Mouse (Mus musculus): ENCODE measurements around the gene Senp2.

Senp2 gene

DNA sequence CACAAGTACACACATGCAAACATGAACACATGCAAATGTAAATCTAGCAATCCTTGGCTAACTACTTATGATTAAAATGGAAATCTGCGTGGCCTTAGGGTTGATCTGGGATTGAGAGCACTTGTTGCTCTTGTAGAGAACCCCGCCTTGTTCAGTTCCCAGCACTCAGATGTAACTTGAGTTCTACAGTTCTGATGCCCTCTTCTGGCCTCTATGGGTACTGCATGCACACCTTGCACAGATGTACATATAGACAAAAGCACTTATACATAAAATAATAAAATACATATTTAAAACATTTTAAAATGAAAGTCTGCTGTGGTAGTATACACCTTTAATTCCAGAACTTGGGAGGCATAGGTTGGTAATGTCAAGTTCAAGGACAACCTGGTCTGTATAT, 12.8 kb downstream of the Senp2 start:
- in situ Hi-C loops (cut with MboI) = no loop called here

DNA sequence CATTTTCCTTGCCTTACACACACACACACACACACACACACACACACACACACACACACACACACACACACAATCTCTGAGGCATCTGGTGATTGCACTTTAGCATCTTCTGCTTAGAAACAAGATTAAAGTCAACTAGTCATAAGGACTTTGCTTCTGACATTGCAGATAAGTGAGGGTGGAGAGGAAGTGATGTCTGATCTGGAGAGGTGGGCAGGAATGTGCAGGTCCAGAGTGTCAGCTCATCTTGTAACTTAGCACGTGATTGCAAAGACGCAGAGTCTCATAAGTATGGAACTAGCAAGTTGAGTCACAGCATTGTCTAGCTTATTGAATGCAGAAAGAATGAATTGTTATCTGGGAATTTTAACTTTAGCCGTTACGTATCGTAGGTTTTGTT, 18.2 kb downstream of the Senp2 start:
- in situ Hi-C loops (cut with MboI) = no loop called here

DNA sequence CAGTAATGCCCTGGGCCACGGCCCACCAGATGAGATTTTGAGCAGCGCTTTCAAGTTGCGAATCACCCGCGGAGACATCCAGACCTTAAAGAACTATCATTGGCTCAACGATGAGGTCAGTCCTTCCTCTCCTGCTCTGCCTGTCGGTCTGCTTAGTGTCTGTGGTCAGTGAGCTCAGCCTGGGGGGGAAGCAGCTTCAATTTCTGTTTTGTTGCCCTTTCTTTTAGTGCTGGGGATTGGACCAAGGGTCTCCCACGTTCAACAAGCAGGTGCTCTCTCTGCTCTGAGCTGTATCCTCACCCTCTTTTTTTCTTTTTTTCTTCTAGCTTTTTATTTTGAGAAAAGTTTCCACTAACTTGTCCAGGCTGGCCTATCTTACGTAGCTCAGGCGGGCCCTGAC, 29.3 kb downstream of the Senp2 start:
- in situ Hi-C loops (cut with MboI) = no loop called here

DNA sequence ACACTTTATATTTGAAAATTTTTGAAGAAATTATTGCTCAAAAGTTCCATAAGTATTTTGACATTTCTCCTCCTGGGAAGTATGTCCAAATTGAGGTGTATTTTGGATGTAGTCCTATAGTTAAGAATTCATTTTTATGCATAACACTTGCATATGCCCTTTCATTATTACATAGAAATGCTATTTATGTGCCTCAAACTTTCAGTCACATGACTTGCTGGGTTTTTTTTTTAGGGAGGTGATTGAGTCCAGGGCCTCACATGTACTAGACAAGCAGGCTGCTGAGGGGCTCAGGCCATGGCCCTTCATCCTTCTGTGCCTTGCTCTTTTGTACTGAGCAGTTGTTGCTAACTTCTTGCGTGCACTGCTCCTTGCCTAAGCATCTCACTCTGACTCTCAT, 30.7 kb downstream of the Senp2 start:
- in situ Hi-C loops (cut with MboI) = no loop called here

DNA sequence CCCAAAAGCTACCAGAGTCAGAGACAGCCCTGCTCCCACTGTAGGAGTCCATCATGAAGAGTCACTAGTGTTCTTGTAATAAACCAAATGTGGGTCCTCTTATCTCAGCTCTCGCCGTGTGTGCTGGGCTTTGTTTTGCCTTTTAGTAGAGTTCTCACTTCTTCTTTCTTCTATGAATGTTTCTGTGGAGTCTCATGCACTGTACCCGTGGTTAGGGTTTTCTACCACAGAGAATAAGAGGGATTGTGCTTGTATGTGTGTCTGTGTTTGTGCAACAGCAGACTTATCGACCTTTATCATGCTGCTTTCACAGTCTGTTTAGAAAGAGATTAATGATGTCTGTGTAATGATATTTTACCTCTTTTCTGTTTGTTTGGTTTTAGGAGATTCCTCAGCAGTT, 34.5 kb downstream of the Senp2 start:
- in situ Hi-C loops (cut with MboI) = no loop called here

DNA sequence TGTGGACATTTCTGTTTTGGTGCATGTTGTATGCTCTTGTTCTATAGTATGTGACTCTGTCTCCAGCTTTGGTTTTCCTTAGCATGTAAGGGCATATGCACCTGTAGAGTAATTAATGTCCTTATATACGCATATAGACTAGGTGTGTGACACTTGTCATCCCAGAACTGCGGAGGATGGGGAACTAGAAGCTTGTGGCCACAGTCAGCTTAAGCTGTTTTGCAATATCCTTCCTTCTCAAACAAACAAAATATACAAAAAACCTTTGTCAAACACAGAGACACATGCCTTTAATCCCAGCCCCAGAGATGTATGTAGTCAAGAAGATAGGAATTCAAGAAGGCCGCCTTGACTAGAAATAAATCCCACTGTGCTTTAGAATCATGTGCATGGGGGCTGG, 36.6 kb downstream of the Senp2 start:
- in situ Hi-C loops (cut with MboI) = no loop called here

DNA sequence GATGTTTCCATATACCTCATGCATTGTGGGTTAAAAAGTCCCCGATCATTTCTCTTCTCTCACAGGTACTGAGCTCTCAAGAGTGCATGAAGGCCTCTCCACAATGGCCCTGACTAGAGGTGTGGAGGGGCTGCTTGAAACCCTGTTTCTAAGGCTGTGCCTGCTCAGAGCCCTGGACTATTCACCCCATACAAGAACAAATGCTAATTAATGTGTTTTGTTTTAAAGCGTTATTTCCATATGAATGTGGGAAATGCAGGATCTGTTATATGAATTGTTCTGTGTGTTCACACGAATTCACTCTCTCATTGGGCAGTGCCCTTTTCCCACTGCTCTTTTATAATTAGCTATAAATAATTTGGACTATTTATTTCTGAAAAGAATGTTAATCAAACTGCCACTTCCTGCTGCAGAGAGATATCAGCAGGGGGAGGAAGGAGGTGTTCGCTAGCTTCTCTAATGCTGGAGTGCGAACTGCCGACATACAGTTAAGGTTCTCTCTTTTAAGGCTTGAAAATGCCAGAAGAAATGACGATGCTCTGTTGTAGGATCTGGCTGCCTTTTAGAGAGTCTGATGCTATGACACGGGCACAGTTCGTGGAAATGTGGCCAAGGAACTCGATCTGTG, 37.6 kb downstream of the Senp2 start:
- in situ Hi-C loops (cut with MboI) = no loop called here

DNA sequence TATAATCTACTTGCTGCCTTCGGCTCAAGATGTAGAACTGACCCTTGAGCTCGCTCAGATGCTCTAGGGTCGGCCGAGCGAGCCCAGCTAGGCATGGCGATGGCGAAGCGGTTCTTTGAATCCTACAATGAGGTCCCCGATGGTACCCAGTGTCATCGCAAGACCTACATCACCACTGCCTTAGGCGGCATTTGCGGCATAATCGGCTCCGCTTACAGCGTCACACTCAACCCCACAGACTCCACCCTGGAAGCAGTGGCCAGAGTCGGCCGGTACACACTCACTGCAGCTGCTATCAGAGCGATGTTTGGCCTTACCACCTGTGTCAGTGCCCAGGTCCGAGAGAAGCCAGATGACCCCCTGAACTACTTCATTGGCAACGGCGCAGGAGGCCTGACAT, 44.1 kb downstream of the Senp2 start:
- in situ Hi-C loops (cut with MboI) = no loop called here

DNA sequence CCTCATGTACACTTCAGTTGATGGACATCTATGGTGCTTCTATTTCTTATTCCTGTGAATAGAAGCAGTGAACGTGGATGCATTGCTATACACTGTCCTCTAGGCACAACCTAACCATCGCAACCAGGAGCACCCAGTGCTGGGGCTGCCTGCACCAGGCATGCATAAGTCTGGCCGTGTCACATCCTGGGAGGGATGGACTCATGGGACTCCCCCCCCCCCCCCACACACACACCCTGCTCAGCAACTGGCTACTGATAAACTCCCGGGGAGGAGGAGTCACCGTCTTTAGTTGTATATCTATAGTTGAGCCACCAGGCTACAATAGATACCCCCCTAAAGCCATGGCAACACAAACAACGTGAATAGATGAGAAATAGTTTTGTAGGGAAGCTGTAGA, 48.2 kb downstream of the Senp2 start:
- in situ Hi-C loops (cut with MboI) = no loop called here

DNA sequence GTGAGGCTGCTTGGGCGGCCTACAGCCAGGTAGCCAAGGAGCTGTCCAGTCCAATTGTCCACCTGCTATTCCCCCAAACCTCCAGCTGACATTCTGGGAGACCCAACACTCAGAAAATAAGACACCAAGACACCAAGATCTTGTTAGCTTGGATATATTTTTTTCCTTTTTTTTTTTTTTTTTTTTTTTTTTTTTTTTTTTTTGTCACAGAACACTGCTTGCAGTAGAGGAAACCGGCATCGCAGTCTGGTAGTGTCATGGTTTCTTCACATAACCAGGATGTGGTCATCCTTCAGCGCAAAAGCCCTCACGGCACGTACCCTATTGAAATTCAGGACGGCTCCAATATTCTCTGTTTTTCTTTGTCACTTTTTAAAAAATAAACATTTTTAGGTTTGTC, 49.6 kb downstream of the Senp2 start:
- in situ Hi-C loops (cut with MboI) = no loop called here

DNA sequence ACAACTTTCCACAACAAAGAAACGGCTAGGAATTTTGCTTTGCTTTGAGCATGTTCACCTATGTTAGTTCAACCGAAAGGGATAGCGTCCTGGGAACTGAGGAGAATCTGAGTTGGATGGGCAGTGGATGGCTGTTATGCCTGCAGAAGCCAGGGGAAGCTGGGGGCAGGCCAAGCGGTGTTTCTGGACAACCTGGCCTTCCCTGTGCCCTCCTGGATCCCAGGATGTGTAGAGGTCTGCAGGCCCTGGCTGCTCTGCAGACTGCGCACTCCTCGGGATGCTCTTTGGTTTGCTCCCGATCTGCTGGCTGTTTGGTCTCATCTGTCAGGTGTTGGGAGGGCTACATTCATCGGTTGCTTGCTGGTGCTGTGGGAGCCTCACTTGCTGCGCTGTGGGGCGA, 51.1 kb downstream of the Senp2 start:
- in situ Hi-C loops (cut with MboI) = no loop called here

DNA sequence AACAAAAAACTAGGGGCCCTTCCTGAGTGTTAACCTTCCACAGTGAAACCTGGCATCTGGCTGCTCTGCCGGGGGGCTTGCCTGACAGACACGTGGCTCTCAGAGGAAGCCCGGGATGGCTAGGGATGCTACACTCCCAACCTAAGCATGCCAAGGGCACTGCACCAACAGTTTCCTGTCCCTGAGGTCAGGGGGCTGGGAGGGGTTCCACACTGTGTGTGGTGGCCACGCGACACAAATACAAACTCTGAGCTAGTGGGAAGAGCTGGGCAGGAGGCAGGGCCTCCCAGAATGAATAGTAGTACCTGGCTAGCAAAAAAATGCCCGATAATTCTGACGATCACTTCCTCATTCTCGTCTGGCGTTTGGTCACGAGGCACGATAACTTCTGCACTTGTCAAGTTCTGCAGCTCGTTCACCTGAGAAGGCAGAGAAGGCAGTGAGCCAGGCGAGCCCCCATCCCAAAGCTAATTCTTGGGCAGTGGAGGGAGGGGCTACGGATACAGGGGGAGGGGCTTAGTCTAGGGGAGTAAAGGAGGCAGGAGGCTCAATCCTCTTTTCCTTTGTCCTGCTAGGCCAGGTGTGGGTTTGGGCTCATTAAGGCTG, 52.4 kb downstream of the Senp2 start:
- in situ Hi-C loops (cut with MboI) = no loop called here

DNA sequence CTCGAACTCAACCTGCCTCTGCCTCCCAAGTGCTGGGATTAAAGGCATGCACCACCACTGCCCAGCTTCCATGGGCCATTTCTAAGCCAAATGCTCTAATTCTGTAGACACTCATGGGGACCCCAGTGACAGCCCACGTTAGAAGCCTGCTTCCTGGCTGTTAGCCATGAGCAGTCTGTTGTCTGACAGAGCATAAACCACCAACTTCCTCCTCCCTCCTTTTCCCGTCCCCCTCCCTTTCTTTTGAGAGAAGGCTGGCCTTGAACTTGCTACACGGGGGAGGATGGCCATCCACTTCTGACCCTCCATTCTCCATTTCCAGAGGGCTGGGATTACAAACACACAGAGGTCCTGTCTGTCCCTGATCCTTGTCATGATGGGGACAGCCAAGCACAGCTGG, 53.0 kb downstream of the Senp2 start:
- in situ Hi-C loops (cut with MboI) = no loop called here

DNA sequence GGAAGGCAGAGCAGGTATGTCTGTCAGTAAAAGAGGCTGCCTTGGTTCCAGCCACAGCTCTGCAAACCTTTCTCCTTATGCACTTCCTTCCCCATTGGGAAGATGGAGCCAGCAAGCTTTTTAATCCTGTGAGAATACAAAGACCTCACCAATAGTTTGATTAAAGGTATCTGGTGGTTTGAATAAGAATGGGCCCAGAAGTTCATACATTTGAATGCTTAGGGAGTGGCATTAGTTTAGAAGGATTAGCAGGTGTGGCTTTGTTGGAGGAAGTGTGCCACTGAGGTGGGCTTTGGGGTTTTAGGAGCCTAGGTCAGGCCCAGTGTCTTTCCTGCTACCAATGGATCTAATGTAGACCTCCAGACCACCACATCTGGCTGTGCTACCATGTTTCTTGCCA, 56.3 kb downstream of the Senp2 start:
- in situ Hi-C loops (cut with MboI) = no loop called here

DNA sequence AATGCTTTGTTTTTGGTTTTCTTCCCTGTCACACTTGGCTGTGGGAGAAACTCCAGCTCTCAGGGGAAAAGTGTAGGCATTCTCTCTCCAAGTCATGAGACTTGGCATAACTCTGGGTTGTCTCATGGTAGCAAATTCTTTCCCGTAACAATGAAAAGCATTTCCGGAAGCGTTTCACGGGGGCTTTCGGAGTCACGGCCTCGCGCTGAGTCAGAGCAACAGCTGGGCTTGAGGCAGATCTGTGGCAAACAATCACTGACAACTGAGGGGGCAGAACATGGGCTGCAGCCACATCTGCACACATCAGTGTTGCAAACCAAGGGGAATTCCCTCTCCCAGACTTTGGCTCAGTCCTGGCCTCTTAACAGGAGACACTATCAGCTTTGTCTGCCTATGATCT, 58.1 kb downstream of the Senp2 start:
- in situ Hi-C loops (cut with MboI) = no loop called here

DNA sequence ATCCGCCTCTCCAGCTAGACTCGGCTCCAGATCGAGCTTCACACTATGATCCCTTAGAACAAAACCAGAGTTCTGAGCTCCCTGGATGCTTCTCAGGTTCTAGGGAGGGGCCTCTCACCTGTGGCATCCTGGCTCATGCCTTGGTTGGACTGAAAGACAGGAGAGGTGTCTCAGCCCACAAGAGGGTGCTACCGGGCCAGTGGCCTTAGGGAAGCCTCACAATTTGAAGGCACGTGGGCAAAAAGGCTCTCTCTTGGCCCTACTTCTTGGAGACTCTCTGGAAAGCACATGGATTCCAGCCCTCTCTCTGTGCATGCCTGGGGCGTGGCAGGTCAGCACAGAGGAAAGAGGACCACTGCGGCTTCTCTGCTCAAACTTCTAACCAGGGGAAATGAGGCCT, 62.1 kb downstream of the Senp2 start:
- in situ Hi-C loops (cut with MboI) = no loop called here

DNA sequence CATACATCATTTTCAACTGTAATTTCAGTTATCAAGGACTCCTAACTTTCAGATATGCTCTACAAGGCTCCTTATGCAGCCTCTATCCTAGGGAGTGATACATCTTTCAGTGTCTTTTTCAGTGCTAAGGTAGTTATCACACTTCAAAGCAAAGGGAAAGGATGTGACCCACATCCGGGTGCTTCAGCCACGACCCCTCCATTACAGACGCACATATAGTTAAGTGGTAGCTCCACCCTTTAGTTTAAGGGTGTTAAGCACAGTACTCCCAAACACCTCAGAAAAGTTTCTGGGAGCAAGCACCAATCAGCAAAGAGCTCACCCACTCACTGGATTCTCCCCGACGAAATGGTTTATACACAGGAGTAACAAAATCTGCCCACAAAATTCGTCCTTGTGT, 65.8 kb downstream of the Senp2 start:
- in situ Hi-C loops (cut with MboI) = no loop called here

DNA sequence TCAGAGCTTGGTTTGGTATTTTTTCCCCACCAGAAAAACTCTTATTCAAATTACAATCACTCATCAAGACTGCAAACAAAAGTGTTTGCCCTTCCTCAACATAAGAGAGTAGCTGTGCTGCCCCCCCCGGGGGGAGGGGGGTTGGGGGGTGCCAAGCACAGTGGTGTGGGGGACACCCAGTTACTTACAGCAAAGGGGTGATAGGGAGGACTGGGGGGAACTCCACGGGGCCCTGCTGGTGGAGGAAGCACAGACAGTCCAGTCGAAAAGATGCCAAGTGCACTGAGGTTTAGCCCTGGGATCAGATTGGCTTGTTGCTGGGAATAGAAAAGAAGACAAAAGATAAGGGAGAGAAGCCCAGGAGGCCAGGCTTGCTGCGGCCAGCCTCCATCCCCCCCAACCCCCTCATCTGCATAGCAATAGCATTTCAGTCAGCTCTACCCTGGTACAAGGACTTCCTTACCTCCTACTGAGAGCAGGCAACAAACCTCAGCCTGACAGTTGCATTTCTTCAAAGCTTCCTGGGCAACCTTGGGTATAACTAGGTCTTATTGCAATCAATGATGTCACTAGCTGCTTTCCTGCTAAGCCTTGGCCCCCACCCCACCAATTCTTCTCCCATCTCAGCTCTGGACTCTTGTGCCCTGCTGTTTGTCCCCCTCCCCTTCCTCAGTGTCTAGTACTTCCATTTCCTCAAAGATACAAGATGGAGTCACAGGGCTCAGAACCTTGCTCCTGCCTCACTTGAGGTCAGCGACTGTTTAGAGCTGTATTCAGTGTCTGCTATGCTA, 66.7 kb downstream of the Senp2 start:
- in situ Hi-C loops (cut with MboI) = no loop called here

DNA sequence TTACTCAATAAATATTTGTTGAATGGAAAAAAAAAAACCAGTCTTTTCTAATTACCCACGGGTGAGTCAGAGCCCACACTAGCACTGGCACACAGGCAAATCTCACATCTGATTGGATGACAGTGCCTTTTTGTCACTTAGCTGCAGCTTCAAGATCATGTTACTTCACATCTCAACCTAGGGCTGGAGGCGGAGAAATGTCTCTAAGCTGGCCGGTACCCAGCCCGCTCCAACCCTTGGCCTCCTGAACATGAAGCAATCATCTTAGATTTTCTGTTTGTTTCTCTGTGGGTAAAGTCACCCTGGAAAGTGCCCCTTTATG, 67.3 kb downstream of the Senp2 start:
- in situ Hi-C loops (cut with MboI) = no loop called here

DNA sequence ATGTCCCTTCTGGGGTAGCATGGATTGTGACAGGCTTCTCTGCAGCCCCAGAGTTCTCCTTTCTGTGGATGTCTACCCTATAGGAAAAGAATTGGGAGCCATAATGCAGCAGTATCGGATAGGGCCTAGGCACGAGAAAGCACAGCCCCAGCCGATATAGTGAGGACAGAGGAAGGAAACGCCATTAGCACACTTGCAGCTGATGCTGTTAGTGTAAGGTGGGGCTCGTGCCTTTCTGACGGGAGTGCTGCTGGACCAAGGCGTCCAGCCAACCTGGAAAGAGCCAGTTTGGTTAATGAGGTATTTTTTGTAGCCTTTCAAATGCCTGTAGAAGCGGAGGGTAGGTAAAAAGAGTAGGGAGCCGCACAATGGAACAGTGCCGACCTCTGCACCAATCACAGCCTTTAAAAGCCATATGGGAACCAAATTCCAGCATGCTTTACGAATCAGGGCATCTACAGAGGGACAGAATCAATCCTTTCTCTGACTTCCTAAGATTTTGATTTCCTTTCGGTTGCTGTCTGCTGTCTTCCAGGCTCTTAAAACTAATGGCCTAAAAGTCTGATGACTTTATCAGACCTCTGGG, 70.9 kb downstream of the Senp2 start:
- in situ Hi-C loops (cut with MboI) = no loop called here

DNA sequence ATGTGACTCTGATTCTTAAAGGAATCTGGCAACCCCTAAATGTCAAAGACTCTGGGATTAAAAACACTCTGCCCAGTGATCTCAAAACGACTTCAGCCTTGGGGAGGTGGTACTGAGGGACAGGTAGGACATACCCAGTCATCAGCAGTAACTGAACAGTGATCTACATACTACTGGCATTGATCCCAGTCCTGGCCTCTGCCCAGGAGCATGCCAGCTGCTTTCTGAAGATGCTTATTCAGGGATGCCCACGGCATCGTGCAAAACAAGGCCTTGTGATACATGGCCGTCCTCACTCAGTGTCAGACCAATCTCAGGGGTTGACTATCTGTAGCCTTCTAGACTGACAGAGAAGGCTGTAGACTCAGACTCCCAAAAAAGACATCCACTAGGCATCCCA, 76.1 kb downstream of the Senp2 start:
- in situ Hi-C loops (cut with MboI) = no loop called here

DNA sequence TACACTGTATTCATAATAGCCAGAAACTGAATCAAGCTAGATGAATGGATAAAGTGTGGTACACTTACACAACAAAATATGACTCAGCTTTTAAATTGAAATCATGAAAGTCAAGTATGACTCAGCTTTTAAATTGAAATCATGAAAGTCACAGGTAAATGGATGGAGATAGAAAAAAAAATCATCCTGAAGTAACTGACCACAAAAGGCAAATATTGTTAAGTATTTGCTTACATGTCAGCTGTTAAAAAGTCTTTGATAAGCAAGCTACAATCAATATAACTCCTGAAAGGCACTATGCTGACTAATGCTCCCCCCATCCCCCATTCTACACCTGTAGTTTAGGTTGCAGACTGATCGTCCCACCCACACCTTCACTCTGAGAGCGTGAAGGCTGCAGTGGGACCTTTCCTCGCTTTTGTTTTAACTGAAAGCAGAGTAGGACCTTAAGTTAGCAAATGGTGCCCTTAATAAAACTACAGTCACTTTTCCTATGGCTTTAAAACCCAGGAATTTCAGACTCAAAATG, 82.0 kb downstream of the Senp2 start:
- in situ Hi-C loops (cut with MboI) = no loop called here

DNA sequence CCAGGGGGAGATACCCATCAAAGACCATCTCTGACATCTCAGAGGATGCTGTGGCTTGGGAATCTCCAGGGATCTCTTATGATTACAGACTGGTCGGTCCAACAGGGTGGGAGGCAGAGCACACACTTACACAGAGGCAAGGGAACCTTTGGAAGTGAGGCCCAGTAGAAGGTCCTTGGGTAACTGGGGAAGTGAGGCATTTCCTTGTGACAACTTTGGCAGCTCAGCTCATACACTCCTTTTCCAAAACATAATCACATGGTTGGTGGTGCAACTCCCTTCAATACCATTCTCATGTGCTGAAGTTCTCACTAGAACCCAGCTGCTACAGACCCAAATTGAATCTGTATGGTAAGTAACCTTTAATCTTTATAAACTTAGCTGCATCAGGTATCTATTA, 86.5 kb downstream of the Senp2 start:
- in situ Hi-C loops (cut with MboI) = no loop called here

Data from mature B cell (primary cell).